Mouse (Mus musculus) activated CD4-positive, CD25-positive, alpha-beta regulatory T cell, adult 4 months (primary cell): ENCODE measurements around the gene Podxl2. TPM values are rescaled to one million over a fixed set of nuclear protein-coding genes. Genes with fewer than 3 reads are reported as not detected.
A peak's percentile ranks its signal among the peaks of the same experiment; 100 is the strongest.

Experiments used
- ATAC-seq: one replicate; pipeline ENCODE4 v1.8.0; 2017
- polyA plus RNA-seq, 2 experiments: library from polyadenylated mRNA; unstranded; fragments of 100-300 nt; shearing (Covaris generic); gene quantifications; one replicate each; pipeline ENCODE4 v1.2.1; 2017

Podxl2 gene
- polyA plus RNA-seq, result not detected

DNA sequence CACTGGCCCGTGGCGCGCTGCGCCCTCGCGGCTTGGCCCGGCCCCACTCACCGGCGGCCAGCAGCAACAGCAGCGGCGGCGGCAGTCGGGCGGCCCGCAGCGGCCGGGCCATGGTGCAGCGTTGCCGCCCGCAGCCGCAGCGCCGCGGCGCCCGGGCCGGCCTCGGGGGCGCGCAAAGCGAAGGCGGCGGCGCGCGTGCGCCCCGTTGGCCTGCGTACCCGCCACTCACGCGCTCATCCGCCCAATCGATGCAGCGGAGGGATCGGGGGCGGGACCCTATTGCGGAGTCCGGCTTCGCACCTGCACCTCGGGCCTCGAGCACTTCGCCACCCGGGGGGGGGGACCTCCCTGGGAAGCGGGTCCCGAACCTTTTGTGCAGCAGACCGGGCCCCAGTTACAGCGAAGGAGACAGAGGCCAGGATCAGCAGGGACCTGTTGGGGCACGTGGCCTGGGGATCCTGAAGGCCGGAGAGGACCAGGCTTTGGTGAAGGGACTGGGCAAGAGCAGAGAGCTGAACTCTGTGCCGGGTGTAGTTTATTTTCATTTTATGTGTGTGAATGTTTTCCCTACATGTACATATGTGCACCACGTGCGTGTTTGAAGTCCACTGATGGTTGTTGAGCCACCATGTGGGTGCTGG, at the start of gene Podxl2:
Gene Podxl2 (minus strand): TSS at position 177 of the 641 bp plus-strand sequence.
- ATAC-seq, result no peak

DNA sequence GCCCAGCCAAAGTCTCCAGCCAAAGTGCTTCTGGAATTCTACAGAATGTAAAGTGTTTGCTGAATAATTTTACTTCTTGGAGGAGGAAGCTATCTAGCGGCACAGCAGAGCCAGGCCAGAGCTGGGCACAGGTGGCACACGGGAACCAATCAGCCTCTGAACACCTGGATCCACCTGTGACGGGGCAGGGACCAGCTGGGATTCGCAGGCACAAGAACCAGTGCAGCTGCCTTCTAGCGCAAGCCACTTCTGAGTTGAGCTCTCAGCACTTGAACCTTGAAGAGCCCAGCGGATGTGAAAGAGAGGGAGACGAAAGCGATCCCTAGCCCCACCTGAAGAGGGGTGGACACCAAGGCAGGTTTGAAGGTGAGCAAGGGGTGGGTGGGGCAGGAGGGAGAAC, 44.0 kb upstream of the Podxl2 start:
- no peak for ATAC-seq

DNA sequence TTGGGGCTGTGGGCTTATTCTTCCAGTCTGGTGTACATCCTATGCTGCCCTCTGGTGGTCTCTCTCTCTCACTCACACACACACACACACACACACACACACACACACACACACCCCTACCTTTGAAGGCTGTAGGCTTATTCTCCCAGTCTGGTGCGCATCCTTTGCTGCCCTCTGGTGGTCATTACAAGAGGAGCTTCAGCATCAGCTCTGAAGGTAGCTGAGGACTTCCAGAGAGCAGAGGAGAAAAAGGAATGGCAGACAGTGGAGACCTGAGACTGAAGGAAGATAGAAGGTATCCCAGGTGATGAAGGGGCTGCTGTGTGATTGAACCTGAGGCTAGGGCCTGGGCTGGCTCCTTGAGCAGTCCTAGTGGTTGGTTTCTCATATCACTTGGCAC, 41.3 kb upstream of the Podxl2 start:
- ATAC-seq, result no peak

DNA sequence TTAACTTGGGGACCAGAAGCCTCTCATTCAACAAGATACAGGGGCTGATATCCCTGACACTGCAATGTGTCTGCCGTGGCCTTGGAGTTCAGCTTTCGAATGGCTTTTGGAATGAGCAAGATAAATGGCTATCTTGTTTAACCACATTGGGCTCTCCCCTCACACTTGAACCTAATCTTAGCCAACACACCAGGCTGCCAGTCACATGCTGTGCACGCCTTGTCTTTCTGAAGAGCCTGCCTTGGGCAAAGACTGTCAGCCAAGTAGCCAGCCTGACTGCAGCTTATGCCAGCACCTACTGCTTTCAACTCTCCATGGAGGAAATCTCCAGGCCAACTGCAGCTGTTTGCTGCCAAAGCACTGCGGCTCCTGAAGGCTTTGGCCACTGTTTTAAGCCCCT, 40.7 kb upstream of the Podxl2 start:
- no peak for ATAC-seq

DNA sequence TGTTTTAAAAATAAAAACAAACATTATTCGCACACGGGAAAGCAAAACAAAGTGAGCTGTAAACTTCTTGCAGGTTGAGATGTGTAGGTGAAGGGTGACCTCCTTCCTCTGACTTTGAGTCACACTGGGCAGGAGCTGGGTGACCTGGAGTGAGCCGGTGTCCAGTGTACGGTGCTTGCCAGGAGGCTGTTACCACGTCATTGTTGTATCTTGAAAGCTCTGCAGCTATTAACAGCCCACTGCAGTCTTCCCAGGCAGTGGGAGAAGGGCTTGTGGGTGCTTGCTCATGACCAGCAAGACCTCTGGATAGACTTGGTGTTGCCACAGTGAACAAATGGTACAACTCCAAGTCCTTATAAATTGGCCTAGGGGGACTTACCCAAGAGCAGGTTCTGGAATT, 40.0 kb upstream of the Podxl2 start:
- ATAC-seq, result no peak

DNA sequence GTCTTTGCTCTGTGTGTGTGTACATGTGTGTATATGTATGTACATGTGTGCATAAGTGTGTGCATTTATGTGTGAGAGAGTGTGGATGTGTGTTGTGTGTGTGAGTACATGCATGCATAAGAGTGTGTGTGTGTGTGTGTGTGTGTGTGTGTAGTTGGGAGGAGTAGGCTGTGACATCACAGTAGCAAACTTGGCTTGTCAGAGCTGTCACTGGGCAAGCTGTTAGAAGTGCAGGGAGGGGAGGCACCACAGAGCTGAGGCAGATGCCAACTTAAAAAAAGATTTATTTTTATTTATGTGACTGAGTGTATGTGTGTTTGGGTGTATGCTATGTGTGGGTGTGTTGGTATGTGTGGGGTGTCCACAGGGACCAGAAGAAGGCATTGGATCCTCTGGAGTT, 38.6 kb upstream of the Podxl2 start:
- ATAC-seq, result no peak

DNA sequence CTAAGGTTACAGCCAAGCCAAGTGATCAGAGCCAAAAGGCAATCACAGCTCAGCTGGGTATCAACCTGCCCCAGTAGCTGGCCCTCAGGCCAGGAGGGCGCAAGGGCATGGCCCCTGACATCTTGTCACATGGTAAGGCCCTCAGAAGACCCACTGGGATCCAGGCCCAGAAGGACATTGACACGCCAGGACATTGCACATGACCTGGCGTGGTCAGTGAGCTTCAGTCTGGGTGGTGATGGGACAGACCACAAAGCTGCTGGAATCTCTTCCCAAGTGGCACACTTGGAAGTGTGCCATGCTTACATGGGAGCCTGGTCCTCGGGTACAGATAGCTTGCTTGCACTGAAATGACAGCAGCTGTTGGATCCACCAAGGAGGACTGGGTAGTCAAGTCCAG, 38.2 kb upstream of the Podxl2 start:
- no peak for ATAC-seq

DNA sequence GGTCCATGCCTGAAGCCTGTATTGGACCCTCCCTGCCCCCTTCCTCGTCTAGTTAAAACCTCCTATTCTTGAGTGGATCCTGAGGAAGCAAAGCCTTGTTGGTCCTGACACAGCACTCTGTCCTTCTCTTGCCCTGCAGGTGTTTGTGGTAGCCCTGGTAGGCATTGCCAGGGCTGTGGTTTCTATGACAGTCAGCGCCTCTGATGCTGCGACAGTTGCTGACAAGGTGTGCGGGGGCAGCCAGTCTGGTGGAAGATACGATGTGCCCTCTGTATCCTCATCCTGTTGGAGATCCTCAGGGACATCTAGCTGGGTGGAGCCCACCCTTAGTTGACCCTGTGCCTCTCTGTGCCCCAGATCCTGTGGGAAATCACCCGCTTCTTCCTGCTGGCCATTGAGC, 34.3 kb upstream of the Podxl2 start:
- ATAC-seq, result no peak

DNA sequence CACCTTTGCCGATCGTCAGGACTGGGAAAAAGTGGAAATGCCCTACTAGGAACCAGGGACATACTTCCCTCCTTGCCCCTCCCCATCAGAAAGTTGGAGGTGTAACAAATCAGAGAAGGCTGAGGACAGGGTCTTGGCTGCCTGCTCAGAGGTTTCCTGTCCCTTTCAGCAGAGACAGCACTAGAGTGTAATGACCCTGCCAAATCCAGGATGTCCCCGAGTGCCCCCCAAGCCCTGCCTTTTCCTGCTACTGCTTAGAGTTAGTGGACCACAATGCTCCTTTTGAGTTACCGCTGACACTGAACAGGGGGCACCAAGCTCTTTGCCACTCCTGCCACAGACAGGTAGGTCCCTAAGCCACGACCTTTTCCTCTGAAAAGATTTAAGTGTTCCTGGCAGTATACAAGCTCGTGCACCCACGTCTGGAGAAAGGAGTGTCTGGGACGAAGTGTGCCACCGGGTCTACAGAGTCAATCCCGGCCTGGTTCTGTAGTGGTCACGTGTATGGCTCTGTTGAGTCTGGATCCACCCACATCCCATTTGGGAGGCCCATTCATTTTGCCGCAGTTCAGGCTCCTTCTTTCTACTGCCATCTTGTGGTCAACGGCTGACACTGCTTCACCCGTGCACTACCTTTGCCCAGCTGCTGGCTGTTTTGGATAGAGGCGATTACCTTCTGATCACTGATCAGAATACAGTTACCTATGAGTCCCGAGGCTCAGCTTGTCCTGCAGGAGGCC, 31.7 kb upstream of the Podxl2 start:
- peak; percentile 20 for ATAC-seq

DNA sequence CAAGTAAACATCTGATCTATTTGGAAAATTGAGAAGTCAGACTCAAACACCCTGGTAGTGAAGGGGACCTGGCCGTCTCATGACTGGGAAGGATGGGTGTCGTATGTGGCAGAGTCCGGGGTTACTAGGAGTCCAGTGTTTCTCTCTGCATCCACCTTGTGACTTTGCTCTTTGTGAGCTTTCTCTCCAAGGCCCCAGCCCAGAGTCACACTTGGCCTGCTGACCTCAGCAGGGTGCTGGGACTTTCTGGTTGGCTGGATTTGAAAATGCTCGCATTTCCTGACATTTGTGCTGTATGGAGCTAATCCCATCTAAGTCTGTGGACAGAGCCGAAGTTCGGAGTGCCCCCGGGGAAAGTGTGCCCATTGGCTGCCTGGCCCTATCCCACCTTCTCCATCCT, 30.2 kb upstream of the Podxl2 start:
- ATAC-seq, result no peak

DNA sequence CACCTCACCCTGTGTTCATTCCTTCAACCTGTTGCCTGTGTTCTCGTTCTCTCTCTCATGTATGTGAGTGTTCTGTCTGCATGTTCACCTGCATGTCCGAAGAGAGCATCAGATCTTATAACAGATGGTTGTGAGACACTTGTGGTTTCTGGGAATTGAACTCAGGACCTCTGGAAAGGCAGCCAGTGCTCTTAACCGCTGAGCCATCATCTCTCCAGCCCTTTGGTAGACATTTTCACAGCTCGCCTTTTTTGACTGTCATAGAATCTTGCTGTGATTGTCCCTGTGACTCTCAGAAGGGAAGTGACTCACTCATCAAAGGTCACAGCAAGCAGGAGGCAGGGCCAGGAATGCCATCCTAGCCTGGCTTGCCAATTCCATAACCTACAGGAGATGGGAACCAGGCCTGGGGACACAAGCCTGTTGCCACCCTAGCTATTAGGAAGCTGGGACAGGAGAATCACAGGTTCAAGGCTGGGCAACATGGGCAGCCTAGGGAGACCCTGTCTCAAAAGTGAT, 29.7 kb upstream of the Podxl2 start:
- ATAC-seq, result no peak

DNA sequence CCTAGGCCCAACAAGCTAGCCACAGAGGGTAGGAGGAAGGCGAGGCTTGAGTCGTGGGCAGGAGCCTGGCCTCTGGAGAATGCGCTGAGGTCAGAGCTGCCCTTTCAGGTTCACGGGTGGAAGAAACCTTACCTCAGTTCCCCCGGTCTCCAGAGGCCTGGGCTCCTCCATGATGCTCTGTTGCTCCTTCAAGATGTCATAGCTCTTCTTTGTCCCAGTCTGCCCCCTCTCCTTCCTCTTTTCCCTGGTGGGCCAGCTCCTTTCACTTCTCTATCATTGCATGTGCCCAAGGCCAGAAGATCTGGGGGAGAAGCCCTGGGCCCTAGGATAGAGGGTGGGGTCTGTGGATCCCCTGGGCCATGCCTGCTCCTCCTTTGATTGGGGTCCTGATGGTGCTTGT, 28.9 kb upstream of the Podxl2 start:
- no peak for ATAC-seq

DNA sequence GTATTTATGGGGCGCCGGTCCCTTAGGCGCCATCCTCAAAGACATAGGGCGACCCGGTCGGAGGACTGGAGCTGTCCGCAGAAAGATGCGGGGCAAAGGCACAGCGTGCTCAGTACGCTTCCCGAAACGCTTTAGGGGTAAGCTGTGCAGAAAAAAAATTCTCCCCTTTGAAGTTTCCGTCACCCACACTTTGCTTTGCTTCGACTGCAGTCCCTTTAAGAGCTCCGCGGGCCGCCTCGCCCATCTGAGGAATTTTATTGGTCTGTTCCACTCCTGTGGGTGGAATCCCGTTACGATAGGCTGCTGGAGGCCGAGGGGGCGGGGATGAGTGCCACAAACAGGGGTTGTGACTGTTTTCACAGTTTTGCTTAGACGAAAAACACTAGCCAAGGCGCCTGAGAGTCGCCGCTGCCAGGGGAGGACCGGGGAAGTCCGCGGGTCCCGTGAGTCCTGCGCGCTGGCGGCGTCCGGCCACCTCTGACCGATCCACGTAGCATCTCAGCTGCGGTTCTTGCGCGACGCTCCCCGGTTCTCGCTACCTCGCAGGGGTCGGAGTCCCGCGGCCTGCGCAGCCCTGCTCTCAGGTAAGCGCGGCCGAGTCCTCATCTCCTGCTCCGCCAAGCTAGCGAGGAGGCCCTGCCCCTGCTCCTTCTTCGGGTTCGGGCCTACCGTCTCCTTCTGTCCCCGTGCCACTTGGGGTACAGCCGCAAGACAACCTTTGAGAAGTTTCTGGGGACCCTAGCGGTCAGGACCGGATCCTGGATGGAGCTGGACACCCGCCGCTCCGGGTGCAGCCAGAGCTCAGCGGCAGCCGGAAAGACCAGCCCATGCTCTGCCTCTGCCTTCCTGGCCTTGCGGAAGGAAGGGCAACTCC, 27.3 kb upstream of the Podxl2 start, which contains the start of gene Tpra1:
Gene Tpra1 (plus strand): TSS at position 305 of the 874 bp plus-strand sequence.
- ATAC-seq, result peak; percentile 84

DNA sequence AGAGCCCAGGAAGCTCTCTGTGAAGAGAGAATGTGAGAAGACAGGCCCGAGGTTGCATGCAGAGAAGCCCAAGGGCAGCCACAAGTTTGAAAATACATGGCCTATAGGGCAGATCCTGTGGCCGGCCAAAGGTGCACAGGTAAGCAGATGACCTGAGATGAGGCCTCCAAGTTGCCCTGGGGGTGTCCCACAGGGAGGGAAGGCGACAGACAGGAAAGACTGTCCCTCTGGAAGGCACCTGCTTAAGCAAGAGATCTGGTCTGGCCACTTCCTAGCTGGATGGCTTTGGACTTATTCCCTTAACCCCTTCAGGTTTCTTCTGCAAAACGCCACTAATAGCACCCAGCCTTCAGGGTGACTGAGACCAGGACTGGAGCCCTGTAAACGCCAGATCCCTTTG, 26.6 kb upstream of the Podxl2 start:
- no peak for ATAC-seq

DNA sequence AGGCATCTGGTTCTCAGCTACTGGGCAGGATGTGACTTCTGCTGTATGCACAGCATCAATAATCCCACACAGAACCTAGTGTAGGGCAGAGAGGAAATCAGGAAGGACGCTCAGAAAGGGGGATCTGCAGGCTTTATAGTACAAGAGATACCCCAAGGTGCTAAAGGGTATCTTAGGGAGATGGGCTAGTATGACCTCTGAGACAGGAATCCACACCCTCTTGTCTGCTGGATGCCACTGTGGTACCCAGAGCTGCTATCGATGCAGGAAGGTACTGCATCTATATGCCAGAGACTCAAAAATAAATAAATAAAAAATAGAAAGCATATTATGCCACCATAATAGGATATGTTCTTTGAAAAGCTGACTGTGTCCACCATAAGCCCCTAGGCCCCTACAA, 24.8 kb upstream of the Podxl2 start:
- ATAC-seq, result no peak

DNA sequence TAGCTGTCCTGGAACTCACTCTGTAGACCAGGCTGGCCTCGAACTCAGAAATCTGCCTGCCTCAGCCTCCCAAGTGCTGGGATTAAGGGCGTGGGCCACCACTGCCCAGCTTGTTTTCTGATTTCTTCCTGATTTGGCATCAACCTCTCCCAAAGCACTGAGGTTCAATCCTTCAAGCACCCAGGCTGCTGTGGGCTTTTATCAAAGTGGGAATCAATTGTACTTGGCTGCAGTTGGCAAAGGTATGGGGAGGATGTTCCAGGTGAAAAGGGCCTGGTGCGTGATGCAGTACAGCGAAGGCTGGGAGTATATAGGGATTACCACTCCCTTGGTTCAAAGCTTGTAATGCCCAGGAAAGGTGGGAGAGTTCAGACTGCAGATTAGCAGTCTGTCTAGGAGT, 24.2 kb upstream of the Podxl2 start:
- no peak for ATAC-seq

DNA sequence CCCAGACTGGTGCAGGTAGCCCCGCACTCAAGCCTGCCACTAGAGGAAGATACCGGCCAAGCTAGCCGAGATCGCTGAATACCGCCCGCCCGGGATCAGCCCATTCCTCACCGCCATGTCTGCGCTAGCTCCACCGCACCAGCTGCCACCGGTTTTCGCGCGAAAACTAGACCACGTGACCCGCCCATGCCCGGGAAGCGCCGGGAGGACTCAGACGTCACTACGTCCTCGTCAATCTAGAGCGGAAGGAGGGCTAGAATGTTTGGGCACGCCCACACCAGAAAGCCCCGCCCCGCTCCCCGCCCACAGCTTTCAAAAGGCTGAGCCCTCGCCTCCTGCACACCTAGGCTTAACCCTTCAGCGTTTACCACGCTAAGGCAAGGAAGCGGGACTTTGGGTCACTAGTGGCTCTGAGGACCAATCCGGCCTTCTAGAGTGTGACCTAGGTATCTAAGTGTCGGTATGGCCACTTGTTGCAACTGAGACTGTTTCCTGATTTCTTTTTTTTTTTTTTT, 23.7 kb upstream of the Podxl2 start, which contains the start of gene Mcm2:
Gene Mcm2 (minus strand): TSS at position 247 of the 515 bp plus-strand sequence.
- ATAC-seq, result peak; percentile 73

DNA sequence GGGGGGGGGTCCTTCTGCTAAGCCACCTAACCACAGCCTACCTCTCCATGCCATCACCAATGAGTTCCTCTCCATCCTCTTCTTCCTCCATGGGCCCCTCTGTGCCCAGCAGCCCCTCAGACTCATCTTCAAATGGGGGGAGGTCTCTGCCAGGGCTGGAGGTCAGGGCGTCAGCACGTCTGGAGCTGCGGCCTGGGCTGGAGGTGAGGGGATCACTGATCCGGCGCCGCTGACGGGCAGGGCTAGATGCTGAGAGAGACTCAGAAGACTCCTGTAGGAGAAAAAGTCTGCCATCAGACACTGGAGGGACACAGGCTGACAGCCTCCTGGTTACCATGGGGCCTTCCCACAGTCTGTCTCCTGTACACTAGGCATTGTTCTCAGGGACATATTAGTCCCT, 22.4 kb upstream of the Podxl2 start:
- no peak for ATAC-seq

DNA sequence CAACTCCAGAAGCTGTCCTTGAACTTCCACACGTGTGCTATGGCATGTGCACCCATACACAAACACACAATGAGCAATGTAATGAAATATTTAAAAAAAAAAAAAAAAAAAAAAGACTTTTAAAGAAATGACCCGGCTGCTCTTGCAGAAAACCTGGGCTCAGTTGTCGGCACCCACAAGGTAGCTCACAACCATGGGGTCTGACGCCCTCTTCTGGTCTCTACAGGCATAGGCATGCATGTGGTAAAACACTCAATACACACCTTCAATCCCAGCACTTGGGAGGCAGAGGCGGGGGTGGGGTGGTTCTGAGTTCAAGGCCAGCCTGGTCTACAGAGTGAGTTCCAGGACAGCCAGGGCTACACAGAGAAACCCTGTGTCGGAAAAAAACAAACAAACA, 21.1 kb upstream of the Podxl2 start:
- no peak for ATAC-seq

DNA sequence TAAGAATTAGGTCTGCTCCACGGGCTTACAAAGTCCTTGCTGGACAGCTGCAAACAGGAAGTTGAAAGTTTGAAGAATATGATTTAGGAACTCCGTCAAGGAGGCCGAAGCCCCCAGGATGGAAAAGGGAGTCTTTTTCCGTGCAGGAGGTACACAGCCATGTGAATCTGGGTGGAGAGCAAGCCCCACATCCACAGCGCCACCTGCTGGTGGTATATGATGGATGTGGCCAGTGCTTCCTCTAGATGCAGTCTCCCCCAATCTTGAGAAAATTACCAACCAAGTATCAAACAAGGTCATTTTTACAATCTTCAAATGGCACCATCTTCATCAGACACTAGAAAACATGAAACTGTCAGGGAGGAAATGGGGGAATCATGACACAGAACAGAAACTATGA, 18.7 kb upstream of the Podxl2 start:
- ATAC-seq, result no peak

DNA sequence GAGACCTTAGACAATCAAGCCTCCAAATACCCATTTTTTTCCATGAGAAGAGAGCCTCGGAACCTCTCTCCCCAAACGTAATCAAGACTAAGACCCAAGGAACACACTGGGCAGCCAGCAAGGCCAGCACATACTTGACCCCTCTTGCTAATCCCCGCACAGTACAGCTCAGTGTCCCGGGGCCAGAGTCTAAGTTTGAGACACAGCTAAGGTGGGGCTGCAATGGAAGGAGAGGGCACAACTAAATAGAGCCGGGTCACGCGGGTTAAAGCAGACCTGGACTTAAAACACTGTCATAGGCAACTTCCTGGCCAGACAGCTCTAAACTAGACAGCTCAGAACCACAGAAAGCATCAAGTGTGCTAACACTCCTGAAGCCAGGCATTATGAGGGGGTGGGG, 16.0 kb upstream of the Podxl2 start:
- no peak for ATAC-seq

DNA sequence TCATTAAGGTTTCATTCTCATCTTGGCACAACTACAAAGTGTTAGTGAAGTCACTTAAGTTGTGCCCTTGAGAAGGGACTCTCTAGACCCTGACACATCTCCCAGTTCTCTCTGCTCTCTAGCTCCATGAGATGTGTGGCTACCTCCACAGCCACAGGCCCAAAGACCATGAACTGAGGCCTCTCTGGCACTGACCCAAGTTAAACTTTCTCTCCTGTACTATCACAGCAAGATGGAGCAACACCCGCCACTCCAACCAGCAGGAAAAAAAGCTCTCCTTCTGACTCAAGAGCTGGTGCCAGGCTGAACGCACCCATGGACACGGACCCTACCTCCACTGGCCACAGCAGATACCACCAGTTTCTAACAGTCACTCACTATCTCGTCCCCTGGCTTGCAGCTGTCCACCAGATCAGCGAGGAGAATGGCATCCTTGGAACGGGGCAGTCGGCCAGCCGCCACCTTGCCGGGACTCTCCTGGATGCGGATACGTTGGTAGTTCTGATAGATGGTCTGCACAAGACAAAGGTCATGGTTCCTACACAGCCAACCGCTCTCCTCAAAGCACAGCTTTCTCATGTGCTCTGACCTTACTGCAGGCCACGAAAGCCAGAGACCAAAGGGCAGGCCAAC, 14.7 kb upstream of the Podxl2 start:
- no peak for ATAC-seq
